Mouse (Mus musculus): ENCODE data around the gene Twist2. TPM values are rescaled to one million over a fixed set of nuclear protein-coding genes. Genes with fewer than 3 reads are reported as not detected.

Twist2 gene
- total and polyA plus RNA-seq, 3 experiments: not detected

GRCm38 (mm10) chr1:91779819-91780218 is 21.4 kb upstream of the Twist2 start:
- H3K79me2 ChIP-seq (ENCODE audit: control insufficient read depth, insufficient read depth, low read length, poor library complexity): no peaks in the 10 kb centered on the region
- TF ChIP-seq TCF12 (IDR thresholded peaks at IDR 0.05; ENCODE audit: low read depth, low read length) (no peak), ETS1 (IDR thresholded peaks at IDR 0.05; ENCODE audit: low read depth, low read length) (no peak), KAT2A (conservative IDR thresholded peaks at IDR 0.05; ENCODE audit: low read depth, low read length) (no peak), POLR2AphosphoS5 (IDR thresholded peaks at IDR 0.05; ENCODE audit: borderline replicate concordance, low read depth, low read length) (no peak), CTCF (IDR thresholded peaks at IDR 0.05 in 2 of 3, conservative IDR thresholded peaks at IDR 0.05 in 1 of 3; ENCODE audit: control insufficient read depth in 1 of 3, insufficient read depth in 1 of 3, low read depth in 2 of 3, low read length in 3 of 3, poor library complexity in 1 of 3, severe bottlenecking in 1 of 3) (no peak), USF2 (IDR thresholded peaks at IDR 0.05; ENCODE audit: borderline replicate concordance in 1 of 2, insufficient read depth in 1 of 2, low read depth in 1 of 2, low read length in 2 of 2) (no peak), EP300 (IDR thresholded peaks at IDR 0.05; ENCODE audit: low read depth in 1 of 2, low read length in 2 of 2) (no peak)
- H3K27me3 ChIP-seq (ENCODE audit: control insufficient read depth in 1 of 2, insufficient read depth in 2 of 2, low read length in 2 of 2): no peaks in the 10 kb centered on the region
- H3K4me3 ChIP-seq (ENCODE audit: control insufficient read depth in 1 of 2, insufficient read depth in 1 of 2, low read depth in 2 of 2, low read length in 2 of 2): no peak overlapping the region
- H3K27ac ChIP-seq (ENCODE audit: control insufficient read depth, low read depth, low read length): no peak overlapping the region
- H3K9me3 ChIP-seq (replicated peaks; ENCODE audit: insufficient read depth, low read length): no peaks in the 10 kb centered on the region
- H3K9ac ChIP-seq (ENCODE audit: control insufficient read depth, low read depth, low read length, poor library complexity, severe bottlenecking): no peak overlapping the region
- no peak for DNase-seq (ENCODE audit: low read depth, low spot score)
- H3K36me3 ChIP-seq (ENCODE audit: control insufficient read depth in 1 of 2, insufficient read depth in 2 of 2, low read length in 2 of 2): no peaks in the 10 kb centered on the region
- H3K4me1 ChIP-seq (ENCODE audit: control insufficient read depth in 1 of 2, insufficient read depth in 2 of 2, low read length in 2 of 2): no peaks in the 10 kb centered on the region

GRCm38 (mm10) chr1:91781182-91781581 is 20.1 kb upstream of the Twist2 start:
- TF ChIP-seq JUND (IDR thresholded peaks at IDR 0.05; ENCODE audit: low read depth, low read length) (no peak), EP300 (IDR thresholded peaks at IDR 0.05; ENCODE audit: low read depth in 1 of 2, low read length in 2 of 2) (no peak), POLR2A (IDR thresholded peaks at IDR 0.05; ENCODE audit: control insufficient read depth in 1 of 2, insufficient read depth in 1 of 2, low read depth in 1 of 2, low read length in 2 of 2, poor library complexity in 1 of 2) (no peak), UBTF (IDR thresholded peaks at IDR 0.05; ENCODE audit: borderline replicate concordance, insufficient read depth, low read depth, low read length) (no peak), SIN3A (IDR thresholded peaks at IDR 0.05; ENCODE audit: low read length) (no peak)
- Histone ChIP-seq H3K27me3 (ENCODE audit: control insufficient read depth in 1 of 2, insufficient read depth in 2 of 2, low read length in 2 of 2) (no peaks in the 10 kb centered on the region), H3K4me1 (ENCODE audit: control insufficient read depth in 1 of 2, insufficient read depth in 2 of 2, low read length in 2 of 2) (no peaks in the 10 kb centered on the region), H3K4me3 (ENCODE audit: control insufficient read depth in 1 of 2, insufficient read depth in 1 of 2, low read depth in 2 of 2, low read length in 2 of 2) (no peak overlapping the region), H3K27ac (ENCODE audit: control insufficient read depth, low read depth, low read length) (no peak overlapping the region), H3K36me3 (ENCODE audit: control insufficient read depth in 1 of 2, insufficient read depth in 2 of 2, low read length in 2 of 2) (no peaks in the 10 kb centered on the region), H3K9me3 (replicated peaks; ENCODE audit: insufficient read depth, low read length) (no peaks in the 10 kb centered on the region), H3K9ac (ENCODE audit: control insufficient read depth, low read depth, low read length, poor library complexity, severe bottlenecking) (no peak overlapping the region), H3K79me2 (ENCODE audit: control insufficient read depth, insufficient read depth, low read length, poor library complexity) (no peaks in the 10 kb centered on the region)
- DNase-seq (ENCODE audit: low read depth, low spot score): no peak

- H3K9me3 ChIP-seq (replicated peaks; ENCODE audit: insufficient read depth, low read length): no peaks in the 10 kb centered on the region
- no peak overlapping the region for H3K27ac ChIP-seq (ENCODE audit: control insufficient read depth, low read depth, low read length)
- no peak overlapping the region for H3K9ac ChIP-seq (ENCODE audit: control insufficient read depth, low read depth, low read length, poor library complexity, severe bottlenecking)
- no peaks in the 10 kb centered on the region for H3K27me3 ChIP-seq (ENCODE audit: control insufficient read depth in 1 of 2, insufficient read depth in 2 of 2, low read length in 2 of 2)
- DNase-seq (ENCODE audit: low read depth, low spot score): no peak
- H3K36me3 ChIP-seq (ENCODE audit: control insufficient read depth in 1 of 2, insufficient read depth in 2 of 2, low read length in 2 of 2): no peaks in the 10 kb centered on the region
- H3K4me1 ChIP-seq (ENCODE audit: control insufficient read depth in 1 of 2, insufficient read depth in 2 of 2, low read length in 2 of 2): no peaks in the 10 kb centered on the region
- no peaks in the 10 kb centered on the region for H3K79me2 ChIP-seq (ENCODE audit: control insufficient read depth, insufficient read depth, low read length, poor library complexity)
- H3K4me3 ChIP-seq (ENCODE audit: control insufficient read depth in 1 of 2, insufficient read depth in 1 of 2, low read depth in 2 of 2, low read length in 2 of 2): no peak overlapping the region
- TF ChIP-seq TAL1 (IDR thresholded peaks at IDR 0.05; ENCODE audit: low read length): no peak
- TF ChIP-seq CTCF (IDR thresholded peaks at IDR 0.05 in 2 of 3, conservative IDR thresholded peaks at IDR 0.05 in 1 of 3; ENCODE audit: control insufficient read depth in 1 of 3, insufficient read depth in 1 of 3, low read depth in 2 of 3, low read length in 3 of 3, poor library complexity in 1 of 3, severe bottlenecking in 1 of 3): no peak
- no peak for TF ChIP-seq MAZ (IDR thresholded peaks at IDR 0.05; ENCODE audit: low read depth, low read length)
- TF ChIP-seq MYC (IDR thresholded peaks at IDR 0.05; ENCODE audit: low read depth, low read length): no peak
- no peak for TF ChIP-seq E2F4 (IDR thresholded peaks at IDR 0.05; ENCODE audit: borderline replicate concordance, low read depth, low read length)
- no peak for TF ChIP-seq RAD21 (IDR thresholded peaks at IDR 0.05; ENCODE audit: low read depth, low read length)
- TF ChIP-seq CHD1 (IDR thresholded peaks at IDR 0.05; ENCODE audit: low read depth, low read length): no peak
- TF ChIP-seq MEF2A (IDR thresholded peaks at IDR 0.05; ENCODE audit: extremely low read depth, insufficient replicate concordance, low read depth, low read length, poor library complexity, severe bottlenecking): no peak
- TF ChIP-seq BHLHE40 (IDR thresholded peaks at IDR 0.05; ENCODE audit: borderline replicate concordance, low read depth, low read length): no peak
- TF ChIP-seq NRF1 (IDR thresholded peaks at IDR 0.05; ENCODE audit: insufficient read depth, low read depth, low read length, poor library complexity, severe bottlenecking): no peak
- no peak for TF ChIP-seq ELF1 (IDR thresholded peaks at IDR 0.05; ENCODE audit: low read depth, low read length)
- no peak for TF ChIP-seq GATA1 (IDR thresholded peaks at IDR 0.05; ENCODE audit: low read depth, low read length)
- TF ChIP-seq SIN3A (IDR thresholded peaks at IDR 0.05; ENCODE audit: low read length): no peak
- no peak for TF ChIP-seq KAT2A (conservative IDR thresholded peaks at IDR 0.05; ENCODE audit: low read depth, low read length)
- no peak for TF ChIP-seq ZKSCAN1 (IDR thresholded peaks at IDR 0.05; ENCODE audit: low read depth, low read length)
- TF ChIP-seq MYB (IDR thresholded peaks at IDR 0.05; ENCODE audit: low read depth, low read length): no peak
- no peak for TF ChIP-seq POLR2A (IDR thresholded peaks at IDR 0.05; ENCODE audit: control insufficient read depth in 1 of 2, insufficient read depth in 1 of 2, low read depth in 1 of 2, low read length in 2 of 2, poor library complexity in 1 of 2)
- TF ChIP-seq USF2 (IDR thresholded peaks at IDR 0.05; ENCODE audit: borderline replicate concordance in 1 of 2, insufficient read depth in 1 of 2, low read depth in 1 of 2, low read length in 2 of 2): no peak
Measured at GRCm38 (mm10) chr1:91784162-91784561, 17.1 kb upstream of the Twist2 start.
